Comparison of ENCODE assay signal across 9 mouse cellular contexts in genomic region chr5:117133446-117134065, GRCm38 (mm10). TPM values are rescaled to one million over a fixed set of nuclear protein-coding genes. Genes with fewer than 3 reads are reported as not detected.
DNase-seq lines count a peak whose midpoint lies in the region; ATAC-seq and TF ChIP-seq lines count a peak whose summit lies in the region.
"Had no signal": no experiment of that assay in that cellular context is flagged by ENCODE, and none has a peak within 500 bp of the region (broad histone marks: within the 10 kb centered on the region; RNA-seq: fewer than 3 reads in every experiment).

No protein-coding gene starts in this region.

- TF ChIP-seq RAD21 in MEL (IDR thresholded peaks at IDR 0.05; ENCODE audit: low read depth, low read length) = no peak

- H3K4me2 ChIP-seq in liver, postnatal 0 days (ENCODE audit: low read depth, low read length) = peak overlapping the region; percentile 85
- H3K4me2 ChIP-seq: limb, embryonic 12.5 days had no signal

- 16% methylated on average over 17 of the region's 17 CpGs for WGBS in liver, postnatal 0 days (ENCODE audit: insufficient replicate concordance)

- TF ChIP-seq EP300 in MEL (IDR thresholded peaks at IDR 0.05; ENCODE audit: low read depth in 1 of 2, low read length in 2 of 2) = peak; percentile 79 to 90
- TF ChIP-seq EP300 in liver, postnatal 0 days (IDR thresholded peaks at IDR 0.05; ENCODE audit: low read depth) = 0 out of 2 replicates have a peak, but pooled peaks have one; percentile 26

- H3K4me1 ChIP-seq in MEL (ENCODE audit: control insufficient read depth in 1 of 2, insufficient read depth in 2 of 2, low read length in 2 of 2) = peaks cover 6 to 29% of the 10 kb centered on the region in 2 experiments; a peak in 3 of 4 replicates
- H3K4me1 ChIP-seq in erythroblast, embryonic 14.5 days (ENCODE audit: control insufficient read depth) = peaks cover 73% of the 10 kb centered on the region
- peaks cover 58% of the 10 kb centered on the region for H3K4me1 ChIP-seq in liver, postnatal 0 days (ENCODE audit: insufficient read depth)

- H3K27ac ChIP-seq in MEL (ENCODE audit: control insufficient read depth, low read depth, low read length) = peak overlapping the region; percentile 100
- H3K27ac ChIP-seq in liver, postnatal 0 days (ENCODE audit: low read depth) = peak overlapping the region; percentile 98
- H3K27ac ChIP-seq: limb, embryonic 12.5 days had no signal

- H3K79me2 ChIP-seq in MEL (ENCODE audit: control insufficient read depth, insufficient read depth, low read length, poor library complexity) = peaks cover 38% of the 10 kb centered on the region

- H3K36me3 ChIP-seq in MEL (ENCODE audit: control insufficient read depth in 1 of 2, insufficient read depth in 2 of 2, low read length in 2 of 2) = peaks cover 0 to 21% of the 10 kb centered on the region in 2 experiments; a peak in 2 of 4 replicates
- peaks cover 51% of the 10 kb centered on the region for H3K36me3 ChIP-seq in erythroblast, embryonic 14.5 days (ENCODE audit: control insufficient read depth)
- H3K36me3 ChIP-seq in liver, postnatal 0 days (replicated peaks; ENCODE audit: insufficient read depth, low read length) = no peaks in the 10 kb centered on the region
- H3K36me3 ChIP-seq: limb, embryonic 12.5 days had no signal

- DNase-seq in MEL (ENCODE audit: low read depth, low spot score) = peak; percentile 95
- DNase-seq in liver, postnatal 0 days = peak; percentile 85
- peak; percentile 89 for DNase-seq in spleen, postnatal 36 days (ENCODE audit: low spot score in 2 of 2)
- no peak for DNase-seq in left cerebral cortex, adult 9 months (ENCODE audit: low spot score in 2 of 2)
- DNase-seq in frontal cortex, postnatal 14 days (ENCODE audit: low spot score in 2 of 2) = no peak
- DNase-seq in layer of hippocampus, adult 8-10 months (ENCODE audit: low spot score in 2 of 2) = no peak
- DNase-seq: cerebellum, postnatal 14 days had no signal

- H3K4me3 ChIP-seq in MEL (ENCODE audit: control insufficient read depth in 1 of 2, insufficient read depth in 1 of 2, low read depth in 2 of 2, low read length in 2 of 2) = peak overlapping the region; percentile 76 to 91
- H3K4me3 ChIP-seq in erythroblast, embryonic 14.5 days (replicated peaks) = peak overlapping the region; percentile 85
- peak overlapping the region; percentile 53 for H3K4me3 ChIP-seq in liver, postnatal 0 days (ENCODE audit: low read depth, low read length)
- H3K4me3 ChIP-seq: limb, embryonic 12.5 days had no signal

- H3K9ac ChIP-seq in MEL (ENCODE audit: control insufficient read depth, low read depth, low read length, poor library complexity, severe bottlenecking) = peak overlapping the region; percentile 96
- peak overlapping the region; percentile 65 for H3K9ac ChIP-seq in liver, postnatal 0 days (replicated peaks)
- H3K9ac ChIP-seq: limb, embryonic 12.5 days had no signal

- H3K9me3 ChIP-seq in MEL (replicated peaks; ENCODE audit: insufficient read depth, low read length) = no peaks in the 10 kb centered on the region
- H3K9me3 ChIP-seq in erythroblast, embryonic 14.5 days (ENCODE audit: control insufficient read depth, low read length) = no peaks in the 10 kb centered on the region
- H3K9me3 ChIP-seq in liver, postnatal 0 days (ENCODE audit: low read length) = no peaks in the 10 kb centered on the region
- H3K9me3 ChIP-seq: limb, embryonic 12.5 days had no signal

- TF ChIP-seq CTCF in MEL (IDR thresholded peaks at IDR 0.05 in 2 of 3, conservative IDR thresholded peaks at IDR 0.05 in 1 of 3; ENCODE audit: control insufficient read depth in 1 of 3, insufficient read depth in 1 of 3, low read depth in 2 of 3, low read length in 3 of 3, poor library complexity in 1 of 3, severe bottlenecking in 1 of 3) = no peak
- no peak for TF ChIP-seq CTCF in liver, postnatal 0 days (IDR thresholded peaks at IDR 0.05; ENCODE audit: low read depth)

- TF ChIP-seq POLR2A in MEL (IDR thresholded peaks at IDR 0.05; ENCODE audit: control insufficient read depth in 1 of 2, insufficient read depth in 1 of 2, low read depth in 1 of 2, low read length in 2 of 2, poor library complexity in 1 of 2) = peak; percentile 24 to 56; a peak in 2 of 4 replicates

- peak; percentile 80 for ATAC-seq in liver, postnatal 0 days

- H3K27me3 ChIP-seq in MEL (ENCODE audit: control insufficient read depth in 1 of 2, insufficient read depth in 2 of 2, low read length in 2 of 2) = no peaks in the 10 kb centered on the region
- no peaks in the 10 kb centered on the region for H3K27me3 ChIP-seq in erythroblast, embryonic 14.5 days (ENCODE audit: control insufficient read depth)
- no peaks in the 10 kb centered on the region for H3K27me3 ChIP-seq in liver, postnatal 0 days (ENCODE audit: insufficient read depth, low read length)
- H3K27me3 ChIP-seq: limb, embryonic 12.5 days had no signal

TF ChIP-seq in MEL, 35 proteins besides CTCF, POLR2A, EP300 and RAD21 (continues in another document):
- TF ChIP-seq RCOR1 (IDR thresholded peaks at IDR 0.05; ENCODE audit: low read depth, low read length) = peak; percentile 59
- peak; percentile 92 for TF ChIP-seq MYC (IDR thresholded peaks at IDR 0.05; ENCODE audit: low read depth, low read length)
- TF ChIP-seq USF2 (IDR thresholded peaks at IDR 0.05; ENCODE audit: borderline replicate concordance in 1 of 2, insufficient read depth in 1 of 2, low read depth in 1 of 2, low read length in 2 of 2) = peak in 1 of 2 experiments; percentile 48; a peak in 1 of 4 replicates
- peak; percentile 88 for TF ChIP-seq USF1 (IDR thresholded peaks at IDR 0.05; ENCODE audit: low read depth, low read length)
- peak; percentile 80 for TF ChIP-seq GATA1 (IDR thresholded peaks at IDR 0.05; ENCODE audit: low read depth, low read length)
- no peak for TF ChIP-seq GABPA (IDR thresholded peaks at IDR 0.05; ENCODE audit: low read depth, low read length)
- TF ChIP-seq NRF1 (IDR thresholded peaks at IDR 0.05; ENCODE audit: insufficient read depth, low read depth, low read length, poor library complexity, severe bottlenecking) = peak; percentile 32; the same call in 1 of the 2 replicates
- peak; percentile 89 for TF ChIP-seq MAZ (IDR thresholded peaks at IDR 0.05; ENCODE audit: low read depth, low read length)
- peak; percentile 72 for TF ChIP-seq NELFE (IDR thresholded peaks at IDR 0.05; ENCODE audit: low read depth, low read length)
- TF ChIP-seq UBTF (IDR thresholded peaks at IDR 0.05; ENCODE audit: borderline replicate concordance, insufficient read depth, low read depth, low read length) = no peak
- TF ChIP-seq CHD2 (IDR thresholded peaks at IDR 0.05; ENCODE audit: low read length) = peak; percentile 24; the same call in 1 of the 2 replicates
- TF ChIP-seq POLR2AphosphoS2 (IDR thresholded peaks at IDR 0.05; ENCODE audit: low read length) = no peak
- peak; percentile 82; the same call in 1 of the 2 replicates for TF ChIP-seq TBP (IDR thresholded peaks at IDR 0.05; ENCODE audit: low read depth, low read length)
- peak; percentile 63 for TF ChIP-seq ZMIZ1 (IDR thresholded peaks at IDR 0.05; ENCODE audit: low read depth, low read length)
- no peak; the same call in 1 of the 2 replicates for TF ChIP-seq KAT2A (conservative IDR thresholded peaks at IDR 0.05; ENCODE audit: low read depth, low read length)
- no peak for TF ChIP-seq ZKSCAN1 (IDR thresholded peaks at IDR 0.05; ENCODE audit: low read depth, low read length)
- peak; percentile 96 for TF ChIP-seq TAL1 (IDR thresholded peaks at IDR 0.05; ENCODE audit: low read length)
- TF ChIP-seq MXI1 (IDR thresholded peaks at IDR 0.05; ENCODE audit: low read depth, low read length) = peak; percentile 93
- TF ChIP-seq TCF12 (IDR thresholded peaks at IDR 0.05; ENCODE audit: low read depth, low read length) = peak; percentile 96
- peak; percentile 94 for TF ChIP-seq ETS1 (IDR thresholded peaks at IDR 0.05; ENCODE audit: low read depth, low read length)
- peak; percentile 72 for TF ChIP-seq HCFC1 (IDR thresholded peaks at IDR 0.05; ENCODE audit: low read depth, low read length)
- TF ChIP-seq ZNF384 (IDR thresholded peaks at IDR 0.05; ENCODE audit: low read depth, low read length) = no peak
- no peak for TF ChIP-seq SMC3 (IDR thresholded peaks at IDR 0.05; ENCODE audit: low read depth, low read length)
- peak; percentile 84 for TF ChIP-seq SIN3A (IDR thresholded peaks at IDR 0.05; ENCODE audit: low read length)
- no peak for TF ChIP-seq MYB (IDR thresholded peaks at IDR 0.05; ENCODE audit: low read depth, low read length)
- TF ChIP-seq ZC3H11A (IDR thresholded peaks at IDR 0.05; ENCODE audit: low read depth, low read length) = peak; percentile 12; the same call in 1 of the 2 replicates
- peak; percentile 94 for TF ChIP-seq ELF1 (IDR thresholded peaks at IDR 0.05; ENCODE audit: low read depth, low read length)
- no peak; the same call in 1 of the 2 replicates for TF ChIP-seq CHD1 (IDR thresholded peaks at IDR 0.05; ENCODE audit: low read depth, low read length)
- no peak for TF ChIP-seq E2F4 (IDR thresholded peaks at IDR 0.05; ENCODE audit: borderline replicate concordance, low read depth, low read length)
- TF ChIP-seq MEF2A (IDR thresholded peaks at IDR 0.05; ENCODE audit: extremely low read depth, insufficient replicate concordance, low read depth, low read length, poor library complexity, severe bottlenecking) = no peak
- TF ChIP-seq POLR2AphosphoS5 (IDR thresholded peaks at IDR 0.05; ENCODE audit: borderline replicate concordance, low read depth, low read length) = no peak
- TF ChIP-seq MAFK (IDR thresholded peaks at IDR 0.05; ENCODE audit: borderline replicate concordance, low read depth, low read length) = peak; percentile 59; the same call in 1 of the 2 replicates
- peak; percentile 94 for TF ChIP-seq MAX (IDR thresholded peaks at IDR 0.05; ENCODE audit: low read length)

RNA-seq across cellular contexts. Expression of gene Taok3, which starts 13.6 kb away (rescaled TPM):
- total RNA-seq in MEL (2012; rRNA removed) = 32.1 and 33.7 TPM in 2 replicates
- 10 to 100 TPM in 1 of 2 experiments, not detected in 1; 79.2 TPM for polyA plus RNA-seq in MEL (2012; ENCODE audit: insufficient read depth in 1 of 2, insufficient read length in 2 of 2, low read depth in 1 of 2, low replicate concordance in 2 of 2, missing spikeins in 1 of 2)
- polyA plus RNA-seq in erythroblast, embryonic 14.5 days (2012) = 5.1 and 5.4 TPM in 2 replicates
- 40.5 and 41.9 TPM in 2 replicates for polyA plus RNA-seq in liver, postnatal 0 days (2015; fragmentation: Nextera tagmentation; extraction: Ambion mirVana)
- total RNA-seq in layer of hippocampus, adult 8-10 months (2022) = 10 to 100 TPM; 55.8 to 65.4 (median 61.2) TPM

RNA-seq across cellular contexts. Expression of gene Suds3, which starts 17.6 kb away (rescaled TPM):
- 64.6 and 67.8 TPM in 2 replicates for total RNA-seq in MEL (2012; rRNA removed)
- polyA plus RNA-seq in MEL (2012; ENCODE audit: insufficient read depth in 1 of 2, insufficient read length in 2 of 2, low read depth in 1 of 2, low replicate concordance in 2 of 2, missing spikeins in 1 of 2) = 100 to 1,000 TPM in 1 of 2 experiments, not detected in 1; 102 TPM
- 8.0 and 8.8 TPM in 2 replicates for polyA plus RNA-seq in erythroblast, embryonic 14.5 days (2012)
- polyA plus RNA-seq in liver, postnatal 0 days (2015; fragmentation: Nextera tagmentation; extraction: Ambion mirVana) = 30.5 and 33.4 TPM in 2 replicates
- 100 to 1,000 TPM; 110 to 124 (median 116) TPM for total RNA-seq in layer of hippocampus, adult 8-10 months (2022)

Comparison
In these comparisons a context has a peak if more than half of its experiments do, and no peak if none do; other contexts are left out.
1. DNase-seq: peak in MEL (single experiment), liver, postnatal 0 days (single experiment) and spleen, postnatal 36 days (2 of 2); none in left cerebral cortex, adult 9 months (0 of 2), frontal cortex, postnatal 14 days (0 of 2) and layer of hippocampus, adult 8-10 months (0 of 2).
2. Peak in every context shown above with its lines, with median percentiles within 50 percentile points of each other: H3K4me3 ChIP-seq.